Mouse (Mus musculus) retina, postnatal 7 days (tissue): ENCODE measurements around the gene Prpf40b.
A peak's percentile ranks its signal among the peaks of the same experiment; 100 is the strongest.
"Not testable (repeated sequence)": the region's sequence is repeated elsewhere in the genome, so short reads cannot be mapped to it uniquely, and the experiment has no call there.

ENCODE experiments used
- DNase-seq: peaks from one replicate; pipeline ENCODE4 v3.0.0-alpha.2; 2012; ENCODE audit warnings: low read depth, low spot score

Prpf40b gene

DNA sequence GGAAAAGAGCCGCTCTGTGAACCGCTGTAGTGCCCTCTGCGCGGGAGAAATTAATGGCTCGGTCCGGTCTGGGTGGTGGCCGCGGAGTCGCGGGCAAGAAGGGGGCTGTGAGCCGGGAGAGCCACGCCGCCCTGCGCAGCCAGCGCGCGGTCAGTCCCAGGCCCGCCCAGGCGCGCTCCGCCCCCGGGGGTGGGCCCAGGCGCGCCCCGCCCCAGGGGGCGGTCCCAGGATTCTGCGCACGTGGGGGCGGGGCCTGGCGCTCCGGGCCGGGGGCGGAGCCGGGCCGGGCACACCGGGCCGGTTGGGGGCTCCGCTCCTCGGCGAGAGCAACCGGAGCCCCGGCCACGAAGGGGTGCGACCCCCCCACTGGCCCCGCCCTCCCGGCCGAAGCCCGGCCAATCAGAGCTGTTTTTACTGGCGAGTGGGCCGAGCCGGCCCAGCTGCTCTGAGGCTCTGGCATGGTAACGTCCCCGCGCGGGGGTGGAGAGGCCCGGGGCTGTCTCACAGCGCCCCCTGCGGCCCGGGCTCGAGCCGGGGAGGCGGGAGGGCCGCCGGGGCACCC, at the start of gene Prpf40b:
Prpf40b (plus strand) TSS at position 275 of the 562 bp plus-strand sequence.
- peak; percentile 89 for DNase-seq

DNA sequence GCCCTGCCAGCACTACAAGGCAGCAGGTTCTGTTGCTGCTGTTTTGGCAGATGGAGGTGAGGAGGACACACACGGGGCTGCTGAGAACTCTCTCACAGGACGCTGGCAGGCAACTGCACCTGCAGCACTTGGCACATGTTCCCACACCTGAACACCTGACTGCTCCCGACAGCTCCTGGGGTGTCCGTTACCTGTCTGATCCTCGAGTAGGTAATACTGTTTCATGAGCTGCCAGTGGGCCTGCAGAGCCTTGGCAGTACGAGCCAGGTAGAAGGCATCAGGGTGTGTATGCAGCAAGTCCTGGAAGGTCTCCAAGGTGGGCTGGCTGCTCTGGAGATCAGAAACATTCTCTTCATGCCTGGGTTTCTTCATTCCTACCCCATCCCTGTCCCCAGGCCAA, 48.2 kb upstream of the Prpf40b start:
- DNase-seq: not testable (repeated sequence)

GRCm38 (mm10) chr15:99248972-99249371, 45.9 kb upstream of the Prpf40b start:
- DNase-seq: no peak

DNA sequence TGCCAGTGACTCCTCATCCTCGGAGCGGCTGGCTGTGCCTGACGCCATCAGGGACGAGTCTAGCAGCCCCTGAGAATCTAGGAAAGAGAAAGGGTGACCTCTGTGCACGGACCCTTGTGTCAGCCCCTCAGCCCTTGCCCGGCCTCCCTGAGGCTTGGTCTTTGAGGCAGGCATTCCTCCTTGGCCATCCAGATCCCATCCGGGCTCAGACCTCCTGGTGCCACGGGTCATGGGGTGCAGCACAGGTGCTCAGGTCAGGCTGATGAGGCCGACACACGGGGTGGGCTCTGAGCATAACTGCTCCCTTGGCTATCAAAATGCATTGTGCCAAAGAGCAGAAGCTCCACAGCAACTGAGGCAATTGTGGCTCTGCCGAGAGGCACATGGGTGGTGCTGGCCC, 44.9 kb upstream of the Prpf40b start:
- DNase-seq: no peak

DNA sequence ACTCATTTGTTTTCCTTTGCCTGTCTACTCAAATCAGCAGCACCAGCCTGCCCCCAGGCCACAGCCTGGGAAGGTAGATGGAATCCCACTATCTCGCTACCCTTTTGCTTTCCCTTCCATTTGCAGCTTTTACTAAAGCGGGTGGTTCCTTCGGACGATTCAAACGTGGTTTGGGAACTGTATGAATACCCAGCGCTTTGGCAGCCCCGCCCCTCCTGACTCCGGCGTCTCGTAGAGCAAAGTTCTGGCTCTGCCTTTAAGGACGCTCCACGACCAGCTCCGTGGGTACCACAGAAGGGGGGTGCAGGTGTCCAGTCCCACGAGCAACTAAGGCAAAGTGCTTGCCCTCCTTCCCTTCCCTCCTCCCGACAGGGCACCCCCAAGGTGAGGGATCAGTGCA, 43.8 kb upstream of the Prpf40b start:
- DNase-seq: not testable (repeated sequence)

DNA sequence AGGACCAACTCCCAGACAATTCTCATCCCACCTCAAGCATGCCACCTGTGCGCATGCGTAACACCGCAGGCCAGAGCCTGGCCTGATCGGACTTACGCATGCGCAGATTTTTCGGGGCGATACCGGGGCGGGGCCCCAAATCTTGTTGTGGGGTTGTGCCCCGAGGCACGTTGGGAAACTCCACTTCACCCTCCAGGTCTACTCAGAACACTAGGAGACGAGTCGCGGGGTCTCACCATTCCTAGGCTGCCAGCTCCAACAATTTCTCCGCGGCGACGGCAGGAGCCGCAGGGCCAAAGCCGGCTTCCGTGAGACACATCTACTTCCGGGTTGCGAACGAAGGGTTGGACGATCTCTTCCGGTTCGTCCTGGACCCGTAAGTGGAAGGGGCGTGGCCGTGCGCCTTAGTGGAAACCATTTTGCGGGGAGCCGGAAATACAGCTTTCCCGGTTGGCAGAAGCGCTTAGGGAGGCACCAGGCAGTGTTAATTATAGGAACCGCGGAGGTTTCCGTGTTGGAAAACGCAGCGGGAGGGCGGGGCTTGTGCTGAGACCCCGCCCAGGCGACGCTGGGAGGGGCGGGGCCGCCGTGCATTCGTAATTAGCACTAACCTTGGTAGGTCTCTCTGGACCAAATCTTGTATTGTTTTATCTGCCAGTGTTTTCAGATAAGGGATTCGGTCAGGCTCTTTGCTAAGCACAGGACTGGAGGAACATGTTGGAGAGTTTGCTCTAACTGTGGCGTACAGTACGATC, 43.1 kb upstream of the Prpf40b start, which contains the start of gene Mcrs1:
Mcrs1 (minus strand) TSS at position 336 of the 755 bp plus-strand sequence.
- peak; percentile 99 for DNase-seq

GRCm38 (mm10) chr15:99252381-99253174, 42.3 kb upstream of the Prpf40b start:
- DNase-seq: no peak

- DNase-seq: not testable (repeated sequence)
These were observed 41.8 kb upstream of the Prpf40b start for GRCm38 (mm10) chr15:99253175-99253479.

DNA sequence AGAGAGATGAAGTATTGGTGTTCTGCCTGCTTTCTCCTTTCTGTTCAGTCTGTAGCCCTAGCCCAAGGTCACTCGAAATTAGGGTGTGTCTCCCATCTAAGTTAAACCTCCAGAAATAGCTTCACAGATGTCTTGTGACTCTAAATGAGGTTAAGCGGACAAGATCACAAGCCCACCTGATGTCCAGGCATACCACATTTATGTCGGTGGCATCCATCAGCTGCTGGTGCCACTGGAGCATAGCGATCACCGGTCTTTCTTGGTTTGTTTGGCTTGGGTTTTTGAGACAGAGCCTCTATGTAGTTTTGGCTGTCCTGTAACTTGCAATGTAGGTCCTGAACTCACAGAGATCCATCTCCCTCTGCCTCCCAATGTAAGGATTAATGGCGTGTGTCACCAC, 41.1 kb upstream of the Prpf40b start:
- no peak for DNase-seq

GRCm38 (mm10) chr15:99254477-99255005, 40.3 kb upstream of the Prpf40b start:
- no peak for DNase-seq

DNA sequence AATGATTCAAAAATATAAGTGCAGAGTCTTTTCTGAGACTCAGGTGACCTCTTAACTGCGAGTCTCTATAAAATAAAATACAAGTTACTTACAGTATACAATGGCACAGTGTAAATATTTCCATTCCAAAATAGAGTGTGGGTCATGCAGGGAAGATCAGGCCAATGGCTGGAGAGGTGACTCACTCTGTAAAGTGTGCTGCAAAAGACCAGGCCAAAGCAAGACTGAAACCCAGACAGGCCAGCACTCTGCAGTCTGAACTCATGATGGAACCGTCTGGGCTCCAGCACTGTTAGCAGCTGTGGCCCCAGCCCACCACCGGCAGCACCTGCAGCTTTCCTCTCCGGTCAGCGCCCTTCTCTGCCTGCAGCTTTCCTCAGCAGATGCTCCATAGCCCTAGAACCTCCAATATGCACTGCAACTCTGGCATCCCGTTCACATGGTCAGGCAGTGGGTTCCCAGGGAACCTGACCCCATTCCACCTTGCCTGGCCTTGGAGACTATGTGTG, 39.6 kb upstream of the Prpf40b start:
- DNase-seq: no peak

- no peak for DNase-seq
These were observed 35.6 kb upstream of the Prpf40b start for GRCm38 (mm10) chr15:99259167-99259729.

DNA sequence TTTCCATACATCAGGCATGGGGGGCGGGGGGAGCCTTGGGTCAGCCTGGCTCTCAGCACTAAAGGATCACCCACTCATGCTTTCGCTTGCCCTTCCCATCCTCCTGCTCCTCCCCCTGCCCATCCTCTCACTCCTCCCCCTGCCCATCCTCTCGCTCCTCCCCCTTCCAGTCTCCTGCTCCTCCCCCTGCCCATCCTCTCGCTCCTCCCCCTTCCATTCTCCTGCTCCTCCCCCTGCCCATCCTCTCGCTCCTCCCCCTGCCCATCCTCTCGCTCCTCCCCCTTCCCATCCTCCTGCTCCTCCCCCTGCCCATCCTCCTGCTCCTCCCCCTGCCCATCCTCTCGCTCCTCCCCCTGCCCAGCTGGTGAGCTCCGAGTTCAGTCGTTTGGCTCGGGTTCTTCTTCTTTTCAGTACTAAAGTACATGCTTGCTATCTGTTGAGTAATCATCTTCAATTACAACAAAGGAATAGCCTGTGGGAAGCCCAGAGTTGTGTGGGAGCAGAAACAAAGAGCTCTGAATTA, 35.1 kb upstream of the Prpf40b start:
- DNase-seq: peak; percentile 59

DNA sequence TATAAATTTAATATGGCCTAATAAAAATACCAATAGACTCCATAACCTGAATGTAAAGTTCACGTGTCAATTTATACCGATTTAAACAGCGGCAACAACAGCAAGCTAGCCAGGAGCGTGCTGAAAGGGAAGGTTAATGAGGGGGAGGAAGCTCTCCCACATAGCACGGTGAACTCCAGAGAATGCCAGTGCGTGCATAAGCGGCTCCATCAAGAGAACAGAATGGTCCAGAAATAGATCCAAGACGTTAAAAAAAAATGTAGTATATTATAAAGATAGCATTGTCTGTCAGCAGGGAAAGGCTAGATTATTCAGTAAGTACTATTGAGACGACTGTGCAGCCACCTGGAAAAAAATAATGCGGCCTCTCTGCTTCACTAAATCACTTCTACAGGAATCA, 32.2 kb upstream of the Prpf40b start:
- DNase-seq: no peak

DNA sequence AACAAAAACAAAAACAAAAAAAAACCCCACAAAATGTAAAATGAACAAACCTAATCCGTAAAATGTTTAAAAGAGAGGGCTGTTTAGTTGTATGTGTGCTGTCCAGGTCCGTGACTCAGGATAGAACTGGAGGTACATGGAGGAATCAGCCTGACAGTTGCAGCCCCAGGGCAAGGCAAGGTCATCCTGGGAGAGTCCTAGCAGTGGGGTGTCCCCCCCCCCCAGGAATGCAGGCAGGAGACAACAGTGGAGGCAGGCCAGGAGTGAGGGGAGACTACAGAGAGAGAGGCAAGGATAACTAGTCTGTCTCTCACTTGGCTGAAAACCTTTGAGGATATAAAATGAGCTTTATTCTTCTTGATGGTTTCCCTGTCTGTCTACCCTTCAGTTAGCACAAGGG, 30.5 kb upstream of the Prpf40b start:
- no peak for DNase-seq

GRCm38 (mm10) chr15:99265679-99266078, 29.2 kb upstream of the Prpf40b start:
- peak; percentile 75 for DNase-seq

- no peak for DNase-seq
These were observed 18.8 kb upstream of the Prpf40b start for GRCm38 (mm10) chr15:99276095-99276494.

DNA sequence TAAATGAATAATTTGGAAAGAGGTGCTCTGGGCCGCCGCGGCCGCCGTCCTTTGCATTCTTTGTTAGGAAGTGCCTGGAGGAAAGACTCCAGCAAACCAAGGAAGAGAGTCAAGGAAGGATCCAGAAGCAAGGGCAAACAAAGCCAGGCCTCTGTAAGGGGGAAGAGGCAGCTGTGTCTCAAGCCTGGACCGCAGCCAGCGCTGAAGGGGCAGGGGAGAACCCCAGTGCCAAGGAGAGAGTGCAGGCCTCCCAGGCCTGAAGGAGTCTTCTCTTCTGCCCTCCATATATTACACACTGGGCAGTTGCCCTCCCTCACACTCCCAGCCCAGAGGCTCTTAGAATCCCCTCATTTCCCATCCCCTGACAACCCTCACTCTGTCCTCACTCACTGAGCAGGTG, 16.6 kb upstream of the Prpf40b start:
- no peak for DNase-seq

DNA sequence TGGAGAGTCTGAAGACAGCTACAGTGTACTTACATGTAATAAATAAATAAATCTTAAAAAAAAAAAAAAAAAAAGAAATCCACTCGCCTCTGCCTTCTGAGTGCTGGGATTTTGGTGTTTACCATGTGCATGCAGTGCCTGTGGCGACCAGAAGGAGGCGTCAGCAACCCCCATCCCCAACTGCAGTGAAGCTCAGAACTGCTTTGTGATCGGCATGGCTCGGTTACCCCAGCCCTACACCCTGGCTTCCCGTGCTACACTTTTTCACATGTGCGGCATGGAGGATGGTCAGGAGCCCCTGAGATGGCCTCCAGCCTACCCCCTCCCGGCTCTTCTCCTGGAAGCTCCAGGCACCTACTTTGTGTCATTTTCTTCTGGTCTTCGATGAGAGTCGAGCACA, 11.4 kb upstream of the Prpf40b start:
- no peak for DNase-seq

DNA sequence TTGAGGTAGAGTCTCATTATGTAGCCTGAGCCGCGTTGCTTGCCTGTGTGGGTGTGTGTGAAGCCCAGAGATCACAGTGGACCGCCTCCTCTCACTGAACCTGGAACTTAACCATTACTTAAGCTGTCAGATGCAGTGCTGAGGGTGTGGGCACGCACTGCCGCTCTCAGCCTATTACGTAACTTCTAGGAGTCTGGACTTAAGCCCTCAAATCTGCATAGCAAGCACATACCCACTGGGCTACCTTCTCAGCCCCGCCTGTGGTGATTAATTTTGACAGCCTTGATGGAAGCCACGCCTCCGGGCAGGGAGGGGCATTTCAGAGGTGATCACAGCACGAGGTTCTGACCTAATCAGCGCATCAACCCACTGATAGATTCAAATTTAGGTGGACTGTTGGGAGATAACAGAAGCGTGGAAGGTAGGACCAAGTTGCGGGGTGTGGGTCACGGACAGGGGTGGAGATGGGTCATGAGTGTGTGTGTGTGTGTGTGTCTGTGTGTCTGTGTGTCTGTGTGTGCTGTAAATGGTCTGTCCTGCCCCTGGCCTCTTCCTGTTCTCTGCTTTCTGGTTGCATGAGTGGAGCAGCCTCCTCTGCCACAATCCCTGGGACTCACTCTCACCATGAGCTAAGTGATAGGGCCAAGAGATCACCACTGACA, 10.2 kb upstream of the Prpf40b start:
- DNase-seq: peak; percentile 63

DNA sequence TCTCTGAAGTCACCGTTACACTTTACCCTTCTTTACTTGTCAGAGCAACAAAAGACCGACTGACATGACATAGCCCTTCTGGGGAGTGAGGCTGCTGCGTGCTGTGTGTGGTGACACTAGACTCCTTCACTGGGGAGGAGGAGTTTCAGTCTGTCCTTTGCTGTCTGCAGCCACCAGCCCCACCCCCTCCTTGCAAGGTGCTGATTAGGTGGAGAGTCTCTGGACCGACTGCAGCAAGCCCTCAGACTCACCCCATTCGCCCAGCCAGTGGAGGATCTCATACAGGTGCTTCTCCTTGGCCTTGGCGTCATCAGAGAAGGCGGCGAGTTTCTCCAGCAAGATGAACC, 9.7 kb upstream of the Prpf40b start:
- DNase-seq: no peak
